Mouse (Mus musculus): ENCODE results near the gene Fbxl7.

GRCm38 (mm10) chr15:26809569-26809968 is 85.8 kb downstream of the Fbxl7 start:
- TF ChIP-seq CTCF (IDR thresholded peaks at IDR 0.05; ENCODE audit: low read depth, low read length) (no peak), GATA1 (IDR thresholded peaks at IDR 0.05; ENCODE audit: borderline replicate concordance, low read length) (no peak), POLR2AphosphoS5 (IDR thresholded peaks at IDR 0.05; ENCODE audit: insufficient replicate concordance, low read depth, low read length) (no peak), TAL1 (conservative IDR thresholded peaks at IDR 0.05; ENCODE audit: low read depth, low read length) (no peak)

Measured in G1E (cell line).